Mouse (Mus musculus) lung, postnatal 0 days (tissue): Measurements from ENCODE around the gene Trim3.

ENCODE experiments used
- CTCF ChIP-seq: IDR thresholded peaks from 2 replicates; pipeline ENCODE4 v1.5.1; 2016; ENCODE audit warnings: antibody characterized with exemption, mild to moderate bottlenecking
- EP300 ChIP-seq: IDR thresholded peaks from 2 replicates; pipeline ENCODE4 v1.6.1; 2016; ENCODE audit warnings: antibody characterized with exemption, mild to moderate bottlenecking, control low read depth

- no peak for TF ChIP-seq CTCF
- no peak for TF ChIP-seq EP300
Observed at GRCm38 (mm10) chr7:105563367-105563766, 70.0 kb downstream of the Trim3 start.
